Comparison of ENCODE assay signal across 17 mouse cellular contexts in the genomic region with DNA sequence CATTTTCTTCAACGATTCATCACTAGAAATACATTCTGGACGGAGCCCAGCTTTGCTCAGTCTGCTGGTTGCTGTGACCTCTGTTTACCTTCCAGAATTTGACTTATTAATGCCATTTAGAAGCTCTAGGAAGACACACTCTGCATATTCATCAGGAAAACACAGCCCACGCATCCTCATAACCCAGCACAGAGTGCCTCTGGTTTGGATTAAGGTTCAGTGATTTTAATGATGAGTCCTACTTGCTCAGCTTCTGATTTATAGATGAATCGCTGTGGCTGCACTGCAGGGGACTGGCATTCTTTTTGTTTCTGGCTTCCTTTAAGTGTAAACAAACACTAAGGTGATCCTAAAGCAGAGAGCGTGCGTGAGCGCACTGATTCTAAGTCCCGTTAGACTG.
"Had no signal": no experiment of that assay in that cellular context is flagged by ENCODE, and none has a peak within 500 bp of the region (broad histone marks: within the 10 kb centered on the region; RNA-seq: fewer than 3 reads in every experiment).

No protein-coding gene starts in this region.

- H3K4me1 ChIP-seq: limb, embryonic 15.5 days; liver, embryonic 12.5 days; midbrain, embryonic 10.5 days; stomach, embryonic 15.5 days had no signal

- H3K4me2 ChIP-seq: kidney, embryonic 15.5 days; limb, embryonic 15.5 days; liver, embryonic 12.5 days; lung, embryonic 14.5 days; stomach, embryonic 15.5 days had no signal

- H3K9ac ChIP-seq: kidney, embryonic 15.5 days; limb, embryonic 15.5 days; liver, embryonic 12.5 days; lung, embryonic 14.5 days; stomach, embryonic 15.5 days had no signal

- H3K36me3 ChIP-seq: kidney, embryonic 15.5 days; limb, embryonic 15.5 days; liver, embryonic 12.5 days; midbrain, embryonic 10.5 days; stomach, embryonic 15.5 days had no signal

- ATAC-seq: liver, embryonic 12.5 days had no signal

- H3K4me3 ChIP-seq: kidney, embryonic 15.5 days; limb, embryonic 15.5 days; liver, embryonic 12.5 days; midbrain, embryonic 10.5 days; myocyte; stomach, embryonic 15.5 days had no signal

- H3K27ac ChIP-seq: kidney, embryonic 15.5 days; limb, embryonic 15.5 days; liver, embryonic 12.5 days; midbrain, embryonic 10.5 days; stomach, embryonic 15.5 days had no signal

- DNase-seq: kidney, adult 2 months; kidney, postnatal 36 days; layer of hippocampus, adult 9-11 months; layer of hippocampus, postnatal 36 days; lung, embryonic 14.5 days; lung, postnatal 10 days; lung, postnatal 4 days; midbrain, embryonic 14.5 days; right cerebral cortex, postnatal 14 days; thymus, adult 2 months; thymus, postnatal 25 days had no signal

- H3K9me3 ChIP-seq: kidney, embryonic 15.5 days; limb, embryonic 15.5 days; liver, embryonic 12.5 days; midbrain, embryonic 10.5 days; stomach, embryonic 15.5 days had no signal

- H3K27me3 ChIP-seq: kidney, embryonic 15.5 days; limb, embryonic 15.5 days; liver, embryonic 12.5 days; stomach, embryonic 15.5 days had no signal
